Mouse (Mus musculus): ENCODE results near the gene Tekt1.

Tekt1 gene

GRCm38 (mm10) chr11:72362347-72362741 is at the start of gene Tekt1:
Gene Tekt1, minus strand, starts transcription at chr11:72362442.
- no peak for DNase-seq (ENCODE audit: low read depth, low spot score)

DNA sequence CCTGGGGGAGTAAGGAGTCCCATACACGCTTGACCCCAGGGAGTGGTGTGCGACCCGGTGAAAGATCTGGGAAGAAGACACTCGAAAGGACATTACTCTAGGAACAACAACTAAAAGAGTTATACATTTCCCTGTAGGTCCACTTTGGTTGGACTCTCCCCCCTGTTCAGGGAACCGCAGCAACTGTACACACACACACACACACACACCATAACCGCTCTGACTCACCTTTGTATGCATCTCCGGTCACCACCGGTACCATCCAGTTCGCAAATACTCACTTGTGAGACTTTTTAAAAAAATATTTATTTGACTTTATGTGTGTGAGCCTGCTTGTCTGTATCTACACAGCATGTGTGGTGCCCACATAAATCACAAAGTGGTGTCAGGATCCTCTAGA is 49.7 kb upstream of the Tekt1 start:
- no peak for DNase-seq (ENCODE audit: low read depth, low spot score)

GRCm38 (mm10) chr11:72411093-72411921 is 49.1 kb upstream of the Tekt1 start, which contains the start of gene Smtnl2:
Gene Smtnl2, minus strand, starts transcription at chr11:72411713.
- no peak for DNase-seq (ENCODE audit: low read depth, low spot score)

- DNase-seq (ENCODE audit: low read depth, low spot score): no peak
These were observed 48.4 kb upstream of the Tekt1 start for GRCm38 (mm10) chr11:72410521-72411092.

- DNase-seq (ENCODE audit: low read depth, low spot score): no peak
These were observed 47.6 kb upstream of the Tekt1 start for GRCm38 (mm10) chr11:72409649-72410385.

DNA sequence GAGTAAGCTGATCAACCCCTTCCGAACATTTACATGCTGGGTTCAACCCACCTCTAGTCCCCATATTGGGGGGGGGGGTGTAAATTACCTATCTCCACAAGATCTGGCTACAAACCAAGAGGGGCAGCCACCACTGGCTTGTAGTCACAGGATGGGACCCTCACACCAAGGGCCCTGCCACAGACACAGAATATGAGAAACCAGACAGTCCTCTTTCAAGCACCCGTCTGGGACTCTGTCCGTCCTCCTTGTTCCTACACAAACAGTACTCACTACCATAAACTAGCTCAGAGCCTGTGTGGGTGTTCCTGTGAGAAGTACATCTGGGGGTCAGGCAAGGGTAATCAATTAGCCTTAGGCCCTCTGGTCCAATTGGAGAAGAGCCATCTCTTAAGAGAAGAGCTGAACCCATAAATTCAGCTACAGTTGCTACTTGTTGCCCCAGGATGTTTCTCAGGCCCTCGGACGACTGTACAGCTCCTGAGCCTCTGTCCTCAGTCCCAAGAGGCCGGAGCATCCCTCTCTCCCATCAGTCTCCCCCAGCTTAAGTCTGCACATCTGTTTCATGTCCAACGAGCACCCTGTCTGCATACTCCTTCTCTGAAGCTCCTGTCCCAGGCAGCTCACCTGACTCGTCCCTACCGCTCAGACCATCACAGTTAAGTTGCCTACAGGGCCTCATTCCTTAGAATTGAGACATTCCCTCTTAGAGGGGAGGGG is 46.4 kb upstream of the Tekt1 start:
- no peak for DNase-seq (ENCODE audit: low read depth, low spot score)

DNA sequence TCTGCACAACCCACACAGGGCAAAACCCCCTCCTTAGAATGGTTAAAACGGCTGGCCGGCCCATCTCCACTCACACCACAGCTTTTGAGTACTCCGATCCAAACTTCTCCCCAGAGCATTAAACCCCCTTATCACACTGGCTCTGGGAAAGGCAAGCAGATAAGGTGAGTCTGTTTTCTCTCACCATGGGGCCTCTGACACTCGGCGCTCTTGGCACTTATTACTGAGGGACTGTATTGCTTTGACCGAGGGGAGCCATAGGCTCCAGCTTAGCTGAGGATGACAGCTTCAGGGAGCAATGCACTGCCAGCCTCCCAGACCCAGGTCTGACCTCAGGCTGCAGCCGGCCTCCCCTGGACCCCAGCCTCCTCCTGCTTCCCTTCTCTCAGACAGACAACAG is 45.3 kb upstream of the Tekt1 start:
- no peak for DNase-seq (ENCODE audit: low read depth, low spot score)

GRCm38 (mm10) chr11:72407081-72407480 is 44.8 kb upstream of the Tekt1 start:
- no peak for DNase-seq (ENCODE audit: low read depth, low spot score)

DNA sequence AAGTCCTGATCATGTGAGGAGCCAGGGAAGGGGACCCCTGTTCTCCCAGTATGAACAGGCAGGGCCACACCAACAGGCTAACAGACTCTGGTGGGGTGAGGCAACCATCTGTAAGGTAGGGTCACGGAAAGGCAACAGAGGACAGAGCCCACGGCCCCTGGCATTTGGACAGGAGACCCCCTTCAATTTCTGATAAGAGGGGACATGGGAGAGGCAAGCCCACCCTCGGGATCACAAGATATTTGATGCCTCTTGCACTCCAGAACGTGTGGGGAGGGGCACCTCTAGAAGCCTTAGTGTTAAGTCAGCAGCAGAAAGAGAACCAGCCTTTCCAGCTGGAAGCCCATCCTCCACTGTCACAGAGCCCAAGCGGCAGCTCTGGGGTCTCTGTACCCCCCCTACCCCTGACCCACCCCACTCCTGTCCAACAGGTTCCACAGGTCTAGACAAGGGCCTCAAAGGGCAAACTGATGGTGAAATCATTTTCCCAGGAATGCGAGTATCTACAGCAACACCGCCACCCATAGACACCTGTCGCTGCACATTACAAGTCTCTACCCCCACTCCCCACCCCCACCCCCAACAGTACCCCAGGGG is 43.9 kb upstream of the Tekt1 start:
- no peak for DNase-seq (ENCODE audit: low read depth, low spot score)

DNA sequence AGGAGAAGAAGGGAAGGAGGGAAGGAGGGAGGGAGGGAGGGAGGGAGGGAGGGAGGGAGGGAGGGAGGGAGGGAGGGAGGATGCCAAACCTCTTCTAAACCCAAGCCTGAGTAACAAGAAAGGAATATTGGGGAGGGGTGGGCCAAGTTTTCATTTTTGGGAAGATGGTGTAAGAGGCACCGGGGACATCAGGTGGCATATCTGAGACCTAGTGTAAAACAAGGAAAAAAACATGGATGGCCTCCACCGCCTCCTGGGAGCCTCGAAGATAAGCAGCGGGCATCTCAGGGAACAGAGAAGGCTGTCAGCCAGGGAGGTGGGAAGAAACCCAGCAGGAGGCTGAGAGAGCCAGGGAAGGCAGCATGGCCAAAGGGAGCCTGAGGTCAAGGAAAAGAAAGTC is 43.3 kb upstream of the Tekt1 start:
- no peak for DNase-seq (ENCODE audit: low read depth, low spot score)

GRCm38 (mm10) chr11:72402969-72403368 is 40.7 kb upstream of the Tekt1 start:
- DNase-seq (ENCODE audit: low read depth, low spot score): no peak

DNA sequence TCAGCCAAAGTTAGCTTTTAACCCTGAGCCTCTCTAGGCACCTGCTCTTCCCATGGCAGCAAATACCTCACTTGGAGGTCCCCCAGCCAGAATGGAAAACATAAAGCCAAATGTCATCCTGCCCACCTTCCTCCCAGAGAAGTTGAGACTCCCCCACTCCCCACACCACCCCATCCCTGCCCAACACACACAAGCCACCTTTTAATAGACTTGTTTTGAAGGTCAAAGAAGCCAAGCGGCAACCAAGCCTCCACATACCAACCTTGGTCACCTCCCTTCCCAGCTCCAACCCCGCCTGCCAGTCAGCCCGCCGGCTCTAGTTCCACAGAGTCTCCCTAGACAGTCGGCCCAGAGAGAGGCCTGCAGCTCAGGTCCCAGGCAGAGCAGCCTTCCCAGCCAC is 39.8 kb upstream of the Tekt1 start:
- DNase-seq (ENCODE audit: low read depth, low spot score): no peak

- DNase-seq (ENCODE audit: low read depth, low spot score): no peak
These were observed 38.8 kb upstream of the Tekt1 start for GRCm38 (mm10) chr11:72401068-72401467.

DNA sequence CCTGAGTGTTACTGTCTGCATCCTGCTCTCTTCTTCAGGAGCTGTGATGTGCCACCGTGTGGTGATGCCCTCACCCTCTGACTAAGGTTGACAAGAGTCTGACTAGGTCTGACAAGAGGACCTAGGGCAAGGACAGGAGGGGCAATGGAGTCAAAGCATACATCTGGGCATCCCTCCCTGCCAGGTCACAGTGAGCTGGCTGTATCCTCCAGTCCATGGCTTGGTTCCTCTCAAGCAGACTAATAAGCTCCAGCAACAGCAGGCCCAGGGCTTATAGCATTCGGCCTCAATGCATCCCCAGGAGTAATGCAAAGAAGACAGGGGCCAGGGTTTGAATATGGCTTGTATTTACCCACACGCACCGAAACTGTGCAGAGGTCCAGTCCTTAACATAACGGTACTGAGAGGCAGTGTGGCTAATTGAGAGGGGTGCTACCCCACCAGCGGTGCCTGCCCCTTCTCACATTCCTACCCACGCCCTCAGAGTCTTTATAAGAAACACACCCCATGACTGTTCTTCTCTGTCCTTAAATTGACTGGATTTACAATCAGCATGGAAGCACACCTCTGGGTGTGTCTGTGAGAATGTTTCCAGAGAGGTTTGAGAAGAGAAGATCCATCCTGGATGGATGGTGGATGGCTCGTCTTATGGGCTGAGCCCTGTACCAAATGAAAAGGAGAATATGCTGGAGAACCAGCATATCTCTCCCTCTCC is 35.7 kb upstream of the Tekt1 start:
- DNase-seq (ENCODE audit: low read depth, low spot score): no peak

DNA sequence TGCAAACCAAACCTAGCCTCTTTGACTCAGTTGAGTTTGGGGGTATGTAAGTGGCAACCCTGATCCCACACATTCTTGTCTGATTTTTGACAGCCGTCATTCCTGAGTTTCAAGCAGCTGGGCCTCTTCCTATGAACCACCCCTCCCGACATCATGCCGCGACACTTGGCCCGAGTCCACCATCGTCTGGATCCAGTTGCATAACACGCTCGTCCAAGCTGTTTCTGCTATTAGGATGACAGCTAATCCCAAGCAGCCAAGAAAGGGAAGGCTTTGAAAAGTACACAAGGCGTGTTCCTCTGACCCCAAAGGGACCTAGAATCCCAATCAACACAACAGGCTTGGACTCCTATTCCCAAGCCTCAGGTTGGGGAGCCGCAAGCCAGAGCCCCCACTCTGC is 34.8 kb upstream of the Tekt1 start:
- no peak for DNase-seq (ENCODE audit: low read depth, low spot score)

DNA sequence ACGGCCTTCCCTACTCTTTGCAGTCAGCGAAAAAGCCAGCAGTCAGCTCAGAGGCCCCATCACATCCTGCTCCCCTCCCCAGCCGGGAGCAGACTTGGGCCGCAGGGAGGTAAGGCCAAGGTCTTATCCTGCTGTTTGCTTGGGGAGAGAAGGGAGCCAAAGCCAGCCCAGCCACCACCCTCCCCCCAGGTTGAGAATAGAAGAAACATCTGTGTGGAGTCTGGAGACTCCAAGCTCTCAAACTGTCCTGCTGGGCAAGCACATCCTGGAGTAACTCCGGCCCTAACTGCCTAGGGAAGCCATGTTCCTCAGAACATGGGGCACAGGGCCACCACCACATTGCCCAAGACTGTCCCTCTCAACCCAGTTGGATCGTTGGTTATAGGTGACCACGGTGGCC is 34.4 kb upstream of the Tekt1 start:
- DNase-seq (ENCODE audit: low read depth, low spot score): no peak

DNA sequence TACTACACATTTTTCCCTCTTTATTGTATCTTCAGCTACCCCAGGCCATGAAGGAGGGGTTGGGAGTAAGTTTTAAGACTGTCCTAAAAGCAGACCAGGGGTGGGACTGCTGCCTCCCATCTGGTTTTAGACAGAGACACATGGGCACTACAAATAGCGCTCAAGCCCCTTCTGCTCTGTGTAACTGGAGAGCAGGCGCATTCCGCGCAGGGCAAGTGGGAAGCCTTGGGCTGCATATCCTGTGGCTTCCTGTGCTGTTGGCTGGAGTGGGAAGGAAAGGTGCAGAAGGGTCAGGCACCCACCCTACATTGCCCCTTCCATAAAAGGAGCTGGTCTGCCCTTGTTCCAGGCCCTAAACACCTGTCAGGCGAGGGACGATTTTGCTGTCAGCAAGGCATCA is 33.4 kb upstream of the Tekt1 start:
- DNase-seq (ENCODE audit: low read depth, low spot score): no peak

- no peak for DNase-seq (ENCODE audit: low read depth, low spot score)
These were observed 32.5 kb upstream of the Tekt1 start for GRCm38 (mm10) chr11:72394694-72395093.

DNA sequence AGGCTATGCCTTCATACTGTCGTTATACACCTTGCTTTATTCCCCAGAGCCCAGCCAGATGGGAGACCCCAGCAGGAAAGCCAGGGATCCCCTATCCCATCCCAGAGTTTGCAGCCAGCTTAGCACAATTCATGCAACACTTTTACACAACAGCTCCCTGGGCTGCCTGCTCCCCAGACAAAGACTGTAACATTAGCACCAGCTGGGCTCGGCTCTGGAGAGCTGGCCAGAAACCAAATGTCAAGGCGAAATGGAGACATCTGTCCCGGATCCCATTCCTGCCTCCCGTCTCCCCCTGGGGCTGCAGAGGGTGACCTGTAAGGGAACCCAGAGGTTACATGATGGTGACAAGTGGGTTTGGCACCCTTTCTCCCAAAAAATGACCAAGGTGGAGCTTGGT is 31.4 kb upstream of the Tekt1 start:
- no peak for DNase-seq (ENCODE audit: low read depth, low spot score)

- no peak for DNase-seq (ENCODE audit: low read depth, low spot score)
These were observed 31.0 kb upstream of the Tekt1 start for GRCm38 (mm10) chr11:72393243-72393642.

DNA sequence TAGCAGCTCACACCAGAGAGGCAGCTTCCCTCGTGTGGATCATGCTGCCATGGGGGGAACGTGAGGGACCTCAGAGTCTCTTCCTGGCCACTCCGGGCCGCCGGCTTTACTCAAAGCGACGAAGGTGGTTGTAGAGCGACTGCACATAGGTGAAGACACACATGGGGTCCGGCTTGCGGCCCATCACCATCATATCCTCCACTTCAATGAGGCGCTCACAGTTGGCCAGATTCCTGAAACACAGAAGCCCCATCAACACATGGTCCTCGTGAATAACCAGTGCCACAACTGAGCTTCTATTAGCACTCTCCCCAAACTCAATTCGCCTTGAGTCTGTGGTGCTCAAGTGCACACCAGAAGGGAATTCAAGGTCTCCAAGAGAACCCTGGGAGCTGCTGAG is 28.9 kb upstream of the Tekt1 start:
- no peak for DNase-seq (ENCODE audit: low read depth, low spot score)
